Mouse (Mus musculus): ENCODE measurements around the gene Abcc4. TPM values are rescaled to one million over a fixed set of nuclear protein-coding genes. Genes with fewer than 3 reads are reported as not detected.

Abcc4 gene
- polyA plus RNA-seq, 1 experiment: 8.7 TPM

DNA sequence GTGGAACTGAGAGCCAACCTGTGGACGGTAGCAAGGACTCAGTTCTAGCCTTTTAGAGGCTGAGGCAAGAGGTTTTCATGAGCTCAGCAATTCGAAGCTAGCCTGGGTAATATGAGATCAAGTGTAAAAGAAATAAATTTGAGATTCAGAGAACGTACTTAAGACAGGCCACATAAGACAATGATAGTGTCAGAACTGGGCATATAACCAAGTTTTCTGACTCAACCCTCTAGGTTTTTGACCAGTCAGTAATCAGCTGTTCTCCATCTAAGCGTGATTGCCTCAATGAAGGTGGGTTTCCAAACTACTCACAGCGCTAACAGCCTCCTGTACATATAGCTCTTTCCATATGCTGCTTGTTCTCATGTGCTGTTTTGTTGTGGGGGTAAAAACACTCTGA lies 27.1 kb upstream of the Abcc4 start:
- TF ChIP-seq CTCF (IDR thresholded peaks at IDR 0.05; ENCODE audit: insufficient read depth, low read length) (no peak), POLR2A (IDR thresholded peaks at IDR 0.05; ENCODE audit: borderline replicate concordance, extremely low read depth, low read depth, low read length) (no peak)
- 80% methylated on average over 5 of the region's 5 CpGs for WGBS
- Histone ChIP-seq H3K4me3 (replicated peaks; ENCODE audit: extremely low read depth, low read depth, low read length) (no peak overlapping the region), H3K4me1 (ENCODE audit: control insufficient read depth, insufficient read depth, low read length) (no peaks in the 10 kb centered on the region)
- DNase-seq: no peak

DNA sequence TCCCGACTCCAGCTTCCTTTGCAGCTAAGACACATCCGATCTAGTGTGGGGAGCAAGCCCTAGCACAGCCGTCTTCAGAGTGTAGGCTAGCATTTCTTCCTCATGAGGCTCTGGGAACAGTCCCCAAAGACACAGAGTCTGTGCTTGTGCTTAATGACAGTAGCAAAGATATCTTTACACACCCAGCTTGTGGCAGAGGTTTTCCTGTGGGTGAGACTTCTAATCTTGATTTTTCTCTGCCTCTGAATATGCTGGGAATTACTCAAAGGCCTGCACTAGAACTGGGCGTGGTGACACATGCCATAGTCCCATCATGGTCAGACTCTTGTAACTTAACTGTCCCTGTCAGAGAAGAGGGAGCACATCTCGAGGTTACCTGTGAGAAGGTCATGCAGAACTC lies 24.6 kb upstream of the Abcc4 start:
- Histone ChIP-seq H3K4me3 (replicated peaks; ENCODE audit: extremely low read depth, low read depth, low read length) (no peak overlapping the region), H3K4me1 (ENCODE audit: control insufficient read depth, insufficient read depth, low read length) (no peaks in the 10 kb centered on the region)
- TF ChIP-seq CTCF (IDR thresholded peaks at IDR 0.05; ENCODE audit: insufficient read depth, low read length): no peak
- no peak for TF ChIP-seq POLR2A (IDR thresholded peaks at IDR 0.05; ENCODE audit: borderline replicate concordance, extremely low read depth, low read depth, low read length)
- DNase-seq: no peak
- WGBS: 87% methylated on average over 5 of the region's 5 CpGs

GRCm38 (mm10) chr14:118725467-118725866 lies 19.4 kb upstream of the Abcc4 start:
- 70% methylated on average over 5 of the region's 5 CpGs for WGBS
- DNase-seq: no peak
- Histone ChIP-seq H3K4me1 (ENCODE audit: control insufficient read depth, insufficient read depth, low read length) (no peaks in the 10 kb centered on the region), H3K4me3 (replicated peaks; ENCODE audit: extremely low read depth, low read depth, low read length) (no peak overlapping the region)
- TF ChIP-seq CTCF (IDR thresholded peaks at IDR 0.05; ENCODE audit: insufficient read depth, low read length) (no peak), POLR2A (IDR thresholded peaks at IDR 0.05; ENCODE audit: borderline replicate concordance, extremely low read depth, low read depth, low read length) (no peak)

GRCm38 (mm10) chr14:118723920-118724693 lies 18.1 kb upstream of the Abcc4 start:
- Histone ChIP-seq H3K4me3 (replicated peaks; ENCODE audit: extremely low read depth, low read depth, low read length) (no peak overlapping the region), H3K4me1 (ENCODE audit: control insufficient read depth, insufficient read depth, low read length) (no peaks in the 10 kb centered on the region)
- WGBS: 70% methylated on average over 11 of the region's 11 CpGs
- DNase-seq: no peak
- no peak for TF ChIP-seq POLR2A (IDR thresholded peaks at IDR 0.05; ENCODE audit: borderline replicate concordance, extremely low read depth, low read depth, low read length)
- no peak for TF ChIP-seq CTCF (IDR thresholded peaks at IDR 0.05; ENCODE audit: insufficient read depth, low read length)

DNA sequence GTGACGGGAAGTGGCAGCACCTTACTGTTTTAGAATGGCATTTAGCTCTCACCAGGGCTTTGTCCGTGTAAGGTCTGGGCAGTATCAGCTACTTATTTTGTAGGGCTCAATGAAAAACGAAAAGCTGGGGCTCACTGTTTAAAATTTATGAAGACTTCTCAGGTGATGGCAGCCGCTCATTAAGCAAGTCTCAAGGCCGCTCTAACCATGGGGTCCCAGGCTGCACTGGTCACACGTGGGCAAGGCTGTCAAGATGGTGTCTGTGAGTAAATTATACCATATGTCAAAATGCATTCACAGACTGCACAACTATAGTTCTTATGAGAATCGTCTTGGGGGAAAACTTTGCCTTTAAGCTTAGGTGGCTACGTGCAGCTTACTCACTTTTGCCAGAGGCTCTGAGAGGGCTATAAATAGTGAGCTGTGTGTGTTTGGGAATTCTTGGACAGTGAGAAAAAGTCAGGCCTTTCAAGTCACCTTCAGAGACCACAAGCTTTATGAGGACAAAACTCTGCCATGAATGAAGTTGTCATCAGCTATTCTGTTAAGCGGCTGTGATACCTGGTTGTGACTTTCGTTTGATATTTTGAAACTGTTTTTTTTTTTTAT lies 13.7 kb upstream of the Abcc4 start:
- DNase-seq: no peak
- 83% methylated on average over 10 of the region's 10 CpGs for WGBS
- H3K4me1 ChIP-seq (ENCODE audit: control insufficient read depth, insufficient read depth, low read length): peaks cover 2% of the 10 kb centered on the region; the same call in 1 of the 2 replicates
- TF ChIP-seq POLR2A (IDR thresholded peaks at IDR 0.05; ENCODE audit: borderline replicate concordance, extremely low read depth, low read depth, low read length): no peak
- TF ChIP-seq CTCF (IDR thresholded peaks at IDR 0.05; ENCODE audit: insufficient read depth, low read length): no peak
- no peak overlapping the region for H3K4me3 ChIP-seq (replicated peaks; ENCODE audit: extremely low read depth, low read depth, low read length)

DNA sequence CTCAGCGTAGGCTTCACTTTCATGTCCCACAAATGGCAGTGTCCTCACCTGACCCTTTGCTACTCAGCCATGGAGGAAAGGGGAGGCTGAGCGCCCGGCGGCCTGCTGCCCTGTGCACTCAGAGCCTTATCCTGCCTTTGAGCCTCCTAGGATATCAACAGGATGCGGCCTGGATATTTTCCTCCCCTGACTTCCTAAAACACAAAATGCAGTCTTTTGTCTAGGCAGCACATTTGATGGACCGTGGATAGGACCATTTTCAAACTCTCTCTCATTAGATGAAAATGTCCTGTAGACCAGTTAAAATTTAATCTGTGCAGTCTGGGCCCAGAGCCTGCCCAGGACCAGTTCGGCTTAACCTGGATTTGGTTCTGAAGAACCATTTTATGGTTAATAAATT lies 12.6 kb upstream of the Abcc4 start:
- DNase-seq: no peak
- Histone ChIP-seq H3K4me1 (ENCODE audit: control insufficient read depth, insufficient read depth, low read length) (peaks cover 3% of the 10 kb centered on the region), H3K4me3 (replicated peaks; ENCODE audit: extremely low read depth, low read depth, low read length) (no peak overlapping the region)
- no peak for TF ChIP-seq CTCF (IDR thresholded peaks at IDR 0.05; ENCODE audit: insufficient read depth, low read length)
- TF ChIP-seq POLR2A (IDR thresholded peaks at IDR 0.05; ENCODE audit: borderline replicate concordance, extremely low read depth, low read depth, low read length): no peak
- WGBS: 52% methylated on average over 7 of the region's 7 CpGs

GRCm38 (mm10) chr14:118716372-118717312 lies 10.6 kb upstream of the Abcc4 start:
- Histone ChIP-seq H3K4me1 (ENCODE audit: control insufficient read depth, insufficient read depth, low read length) (peaks cover 6% of the 10 kb centered on the region), H3K4me3 (replicated peaks; ENCODE audit: extremely low read depth, low read depth, low read length) (no peak overlapping the region)
- DNase-seq: no peak
- no peak for TF ChIP-seq CTCF (IDR thresholded peaks at IDR 0.05; ENCODE audit: insufficient read depth, low read length)
- TF ChIP-seq POLR2A (IDR thresholded peaks at IDR 0.05; ENCODE audit: borderline replicate concordance, extremely low read depth, low read depth, low read length): no peak
- WGBS: 80% methylated on average over 16 of the region's 16 CpGs

- Histone ChIP-seq H3K4me1 (ENCODE audit: control insufficient read depth, insufficient read depth, low read length) (peaks cover 10% of the 10 kb centered on the region), H3K4me3 (replicated peaks; ENCODE audit: extremely low read depth, low read depth, low read length) (no peak overlapping the region)
- no peak for DNase-seq
- WGBS: 69% methylated on average over 6 of the region's 6 CpGs
- no peak for TF ChIP-seq CTCF (IDR thresholded peaks at IDR 0.05; ENCODE audit: insufficient read depth, low read length)
- no peak for TF ChIP-seq POLR2A (IDR thresholded peaks at IDR 0.05; ENCODE audit: borderline replicate concordance, extremely low read depth, low read depth, low read length)
These were observed 8.7 kb upstream of the Abcc4 start for GRCm38 (mm10) chr14:118714720-118715119.

GRCm38 (mm10) chr14:118714320-118714719 lies 8.3 kb upstream of the Abcc4 start:
- TF ChIP-seq POLR2A (IDR thresholded peaks at IDR 0.05; ENCODE audit: borderline replicate concordance, extremely low read depth, low read depth, low read length) (no peak), CTCF (IDR thresholded peaks at IDR 0.05; ENCODE audit: insufficient read depth, low read length) (no peak)
- H3K4me3 ChIP-seq (replicated peaks; ENCODE audit: extremely low read depth, low read depth, low read length): no peak overlapping the region
- H3K4me1 ChIP-seq (ENCODE audit: control insufficient read depth, insufficient read depth, low read length): peaks cover 10% of the 10 kb centered on the region
- WGBS: 82% methylated on average over 2 of the region's 2 CpGs
- no peak for DNase-seq

Measured in lung, adult 2 months (tissue).